Mouse (Mus musculus) monocyte, adult 5-6 weeks (primary cell): Measurements from ENCODE around the gene Ulbp1. TPM values are rescaled to one million over a fixed set of nuclear protein-coding genes. Genes with fewer than 3 reads are reported as not detected.
"Not testable (repeated sequence)": the region's sequence is repeated elsewhere in the genome, so short reads cannot be mapped to it uniquely, and the experiment has no call there.

Experiments
- ATAC-seq: fragments of 153-309, 156-312 bp; replicated peaks from 2 replicates; pipeline ENCODE4 v1.8.0; 2017; ENCODE audit warnings: mild to moderate bottlenecking; ENCODE audit not compliant: low TSS enrichment, insufficient number of reproducible peaks, severe bottlenecking, poor library complexity, low FRiP score
- total RNA-seq: library from RNA; stranded (forward); fragments of 200-1000, 200-491, 200-594 nt; gene quantifications from 3 replicates; pipeline ENCODE4 v1.2.3, GENCODE M21; 2017

Ulbp1 gene
- total RNA-seq = 5.7 to 22.8 TPM (median 9.4 TPM) in 3 replicates

DNA sequence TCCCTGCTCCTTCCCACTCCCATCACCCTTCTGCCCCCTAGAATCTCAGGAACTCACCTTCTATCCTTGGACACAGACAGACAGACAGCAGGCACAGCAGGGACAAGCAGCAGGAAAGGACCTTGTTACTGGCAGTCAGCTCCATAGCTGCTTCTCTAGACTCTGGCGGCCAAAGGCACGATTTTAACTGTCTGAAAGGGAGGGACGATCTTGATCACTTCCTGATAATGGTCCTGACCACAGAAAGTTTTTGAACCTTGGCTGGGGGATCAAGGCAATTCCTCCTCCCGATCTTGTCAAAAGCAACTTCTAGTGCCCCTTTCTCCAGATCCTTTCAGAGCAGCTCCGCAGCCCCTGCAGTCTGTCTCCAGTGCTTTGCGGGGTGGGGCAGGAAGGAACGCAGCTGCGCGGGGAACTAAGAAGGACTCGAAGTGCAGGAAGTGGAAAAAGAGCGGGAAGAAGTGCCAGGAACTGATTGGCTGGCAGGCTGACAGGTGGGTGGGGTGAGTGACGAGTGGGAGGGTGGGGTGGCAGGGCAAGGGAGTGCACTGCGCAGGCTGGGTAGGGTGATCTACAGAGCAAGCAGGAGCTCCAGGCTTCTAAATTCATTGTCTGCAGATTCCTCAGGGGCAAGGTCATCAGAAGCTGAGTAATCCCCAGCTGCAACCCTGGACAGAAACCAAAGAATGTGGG, at the start of gene Ulbp1:
Ulbp1 (minus strand) TSS at position 442 of the 693 bp plus-strand sequence.
- ATAC-seq = peak; percentile 90

DNA sequence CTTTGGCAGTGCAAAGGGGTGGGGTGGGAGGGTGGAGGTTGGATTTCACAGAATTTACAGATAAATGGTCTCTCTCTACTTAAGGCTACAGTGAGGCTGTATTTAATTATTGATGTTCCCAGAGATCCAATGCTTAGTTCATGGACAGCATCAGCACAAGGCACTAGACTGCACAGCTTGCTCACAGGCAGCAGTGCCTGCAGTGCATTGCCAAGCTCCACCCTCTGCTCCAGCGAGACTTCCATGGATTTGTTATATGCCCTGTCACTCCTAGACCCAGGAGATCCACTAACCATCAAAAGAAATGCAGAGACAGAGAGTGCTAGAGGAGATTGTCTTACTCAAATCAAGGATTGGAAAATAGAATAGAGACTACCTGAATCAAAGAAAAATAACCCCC, 24.7 kb upstream of the Ulbp1 start:
- not testable (repeated sequence) for ATAC-seq

GRCm38 (mm10) chr10:7492384-7492783, 18.9 kb upstream of the Ulbp1 start:
- ATAC-seq = not testable (repeated sequence)

- ATAC-seq = no peak
These were observed 10.2 kb upstream of the Ulbp1 start for GRCm38 (mm10) chr10:7483650-7484049.

GRCm38 (mm10) chr10:7474225-7474624, 787 bp upstream of the Ulbp1 start:
- not testable (repeated sequence) for ATAC-seq

GRCm38 (mm10) chr10:7471664-7472063, 1.8 kb downstream of the Ulbp1 start:
- ATAC-seq = no peak

DNA sequence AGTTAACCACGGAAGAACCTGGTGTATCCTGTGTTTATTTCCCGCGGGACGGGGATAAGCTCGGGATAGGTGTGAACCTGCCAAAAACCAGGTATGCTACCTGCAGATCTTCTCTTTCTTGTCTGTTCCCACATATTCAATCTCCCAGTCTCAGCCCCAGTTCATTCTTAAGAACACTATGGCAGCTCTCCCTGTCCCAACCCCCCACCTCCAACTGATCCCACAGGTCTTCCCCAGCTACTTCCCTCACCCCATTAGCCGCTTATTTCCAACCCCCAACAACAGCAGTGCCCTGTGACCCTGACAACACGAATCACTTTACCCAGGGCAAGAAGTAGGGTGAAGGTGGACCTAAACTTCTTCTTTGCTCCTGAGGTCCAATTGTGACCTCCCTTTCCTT, 3.0 kb downstream of the Ulbp1 start:
- ATAC-seq = no peak

DNA sequence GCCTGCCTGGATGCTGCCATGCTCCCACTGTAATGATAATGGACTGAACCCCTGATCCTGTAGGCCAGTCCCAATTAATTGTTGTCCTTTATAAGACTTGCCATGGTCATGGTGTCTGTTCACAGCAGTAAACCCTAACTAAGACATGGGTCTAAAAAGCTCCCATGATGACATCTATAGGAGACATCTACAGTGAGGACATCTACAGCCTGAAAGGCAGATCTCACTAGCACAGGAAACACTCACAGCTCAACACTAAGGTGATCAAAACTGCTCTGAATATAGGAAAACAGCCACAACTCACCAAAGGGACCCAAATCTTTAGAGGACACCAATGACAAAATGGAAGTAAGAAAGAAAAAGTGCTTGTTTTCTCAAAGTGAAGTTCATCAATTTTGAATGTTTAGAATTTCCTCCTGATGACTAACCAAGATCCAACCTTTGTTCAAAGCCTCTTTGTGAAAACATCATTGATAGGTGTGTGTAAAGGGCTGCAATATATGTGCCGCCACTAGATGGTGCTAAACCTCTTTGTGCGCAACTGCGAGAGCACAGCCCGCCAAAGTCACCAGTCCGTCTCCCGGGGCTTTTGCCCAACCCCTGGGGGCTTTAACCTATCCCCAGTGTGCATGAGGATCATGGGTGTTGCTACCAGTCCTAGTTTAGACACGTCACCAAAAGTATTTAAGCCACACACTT, 3.6 kb downstream of the Ulbp1 start:
- ATAC-seq = not testable (repeated sequence)

- ATAC-seq = no peak
These were observed 11.4 kb downstream of the Ulbp1 start for GRCm38 (mm10) chr10:7462006-7462405.

GRCm38 (mm10) chr10:7438928-7439327, 34.5 kb downstream of the Ulbp1 start:
- no peak for ATAC-seq

DNA sequence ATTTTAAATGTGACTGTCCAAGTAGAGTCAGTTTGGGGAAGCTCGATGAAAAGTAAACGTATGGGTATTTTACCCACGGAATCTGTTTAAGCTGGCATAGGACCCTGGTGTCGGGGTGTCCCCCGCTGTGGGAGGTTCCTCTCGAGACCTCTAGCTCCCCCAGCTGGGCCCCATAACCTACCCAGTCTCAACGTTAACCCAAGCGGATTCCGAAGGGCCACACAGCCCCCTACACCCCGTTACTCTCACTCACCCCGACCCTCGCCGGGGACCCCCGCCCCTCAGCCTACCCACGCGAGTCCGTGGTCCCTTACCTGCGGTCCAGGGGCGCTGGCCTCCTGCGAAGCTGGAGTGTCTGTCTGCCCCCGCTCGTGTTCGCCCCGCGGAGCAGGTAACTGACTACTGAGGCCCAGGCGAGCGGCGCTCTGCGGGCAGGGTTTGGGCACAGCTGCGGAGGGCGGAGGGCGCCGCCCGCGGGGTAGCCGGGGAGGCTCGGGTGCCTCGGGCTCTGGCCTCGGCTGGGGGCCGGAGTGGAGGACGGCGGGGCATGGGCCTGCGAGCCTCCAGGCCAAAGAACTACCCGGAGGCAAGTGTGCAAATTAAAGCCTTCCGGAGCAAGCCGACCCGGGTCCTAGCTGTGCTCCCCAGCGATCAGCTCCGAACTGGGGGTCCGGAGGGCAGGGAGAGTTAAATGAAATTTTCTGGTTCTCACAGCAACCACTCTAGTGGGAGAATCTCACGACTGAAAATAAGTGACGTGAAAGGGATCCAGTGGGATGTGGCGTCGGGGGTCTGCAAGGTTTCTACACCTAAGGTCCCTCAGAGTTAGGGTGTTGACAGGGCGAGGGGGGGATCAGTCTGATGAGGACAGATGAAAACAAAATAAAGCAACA, 80.0 kb downstream of the Ulbp1 start:
- ATAC-seq = no peak

DNA sequence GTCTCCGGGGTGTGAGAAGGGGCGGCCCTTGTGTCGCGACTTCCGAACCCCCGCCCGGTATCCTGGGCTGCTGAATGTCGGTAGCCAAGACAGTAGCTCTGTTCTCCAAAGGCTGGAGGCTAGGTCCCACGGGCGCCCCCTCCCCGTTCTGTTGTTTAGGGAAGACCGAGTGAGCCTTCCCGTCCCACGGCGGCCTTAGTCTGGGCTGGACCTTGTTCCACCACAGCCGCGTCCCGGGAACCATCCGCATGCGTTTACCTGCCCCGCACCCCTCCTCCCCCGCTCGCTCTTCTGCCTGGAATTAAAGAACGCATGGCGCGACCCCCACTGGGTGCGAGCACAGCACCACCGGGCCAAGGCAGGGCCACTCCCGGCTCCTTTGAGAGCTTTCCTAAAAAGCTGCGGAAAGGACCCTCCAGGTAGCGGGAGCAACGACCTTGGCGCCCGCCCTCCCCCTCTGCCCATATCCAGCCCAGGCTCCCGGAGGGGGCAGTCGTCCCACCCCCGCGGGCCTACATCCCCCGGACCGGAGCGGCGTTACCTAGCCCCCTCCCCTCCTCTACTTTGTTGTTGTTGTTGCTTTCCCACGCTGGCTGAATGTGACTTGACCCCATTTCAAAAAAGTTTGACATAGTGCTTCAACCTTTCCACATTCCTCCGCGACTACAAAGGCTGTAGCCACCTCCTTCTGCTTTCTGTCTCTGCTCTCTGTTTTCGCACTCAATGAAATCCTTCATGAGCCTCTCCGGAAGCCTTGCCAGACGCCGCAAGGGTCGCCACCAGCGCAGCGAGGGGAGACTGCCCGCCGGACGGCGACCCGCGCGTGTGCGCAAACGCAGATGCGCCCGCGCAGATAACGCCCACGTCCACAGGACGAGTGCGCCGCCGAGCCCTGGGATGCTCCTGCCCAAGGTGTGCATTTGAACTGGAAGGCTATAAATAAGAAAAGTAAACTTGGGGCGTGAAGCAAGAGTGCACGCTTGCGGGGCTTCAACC, 81.2 kb downstream of the Ulbp1 start:
- no peak for ATAC-seq

DNA sequence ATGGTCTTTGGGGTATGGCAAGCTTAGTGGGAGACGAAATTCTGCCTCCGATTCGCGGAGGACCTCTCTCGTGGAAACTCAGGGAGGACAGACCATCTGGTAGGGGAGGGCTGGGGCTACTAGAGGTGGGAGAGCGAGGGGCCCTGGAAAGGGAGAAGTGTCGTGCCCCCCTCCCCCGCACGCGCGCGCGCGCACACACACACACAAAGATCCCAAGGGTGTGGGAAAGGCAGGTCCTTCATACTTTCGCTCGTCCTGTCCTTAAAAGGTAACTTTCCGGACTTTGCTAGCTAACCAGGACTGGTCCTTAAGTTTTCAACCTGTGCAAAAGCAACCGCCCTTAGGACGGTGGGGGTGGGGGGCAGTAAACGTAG, 81.9 kb downstream of the Ulbp1 start:
- no peak for ATAC-seq

GRCm38 (mm10) chr10:7391108-7391507, 82.3 kb downstream of the Ulbp1 start:
- ATAC-seq = no peak

Other genes starting within 250 kb of the Ulbp1 start
- gene Lrp11, start 116.2 kb upstream of the Ulbp1 start, total RNA-seq = 0.10 to 1.9 TPM in 2 of 3 replicates, not detected in the other
- gene Nup43, start 193.9 kb upstream of the Ulbp1 start, total RNA-seq = 2.0 to 8.1 TPM (median 6.9 TPM) in 3 replicates
- gene Pcmt1, start 207.5 kb upstream of the Ulbp1 start, total RNA-seq = 52.2 to 103 TPM (median 83.1 TPM) in 3 replicates
- 13.5 to 30.5 TPM (median 15.2 TPM) in 3 replicates for gene Lats1, start 207.6 kb upstream of the Ulbp1 start, total RNA-seq